Mouse (Mus musculus) A20 (cell line): Measurements from ENCODE around the gene Plxna1.
A peak's percentile ranks its signal among the peaks of the same experiment; 100 is the strongest.

Experiments used
- DNase-seq: peaks from one replicate; pipeline ENCODE4 v3.0.0-alpha.2; 2011; ENCODE audit warnings: low read depth, low spot score

The Plxna1 gene

GRCm38 (mm10) chr6:89333964-89334702 lies 28.3 kb downstream of the Plxna1 start:
- DNase-seq, result no peak

- no peak for DNase-seq
Observed at GRCm38 (mm10) chr6:89330957-89331356, 31.5 kb downstream of the Plxna1 start.

GRCm38 (mm10) chr6:89328634-89329033 lies 33.8 kb downstream of the Plxna1 start:
- no peak for DNase-seq

- DNase-seq, result no peak
Observed at GRCm38 (mm10) chr6:89327746-89328491, 34.5 kb downstream of the Plxna1 start.

- no peak for DNase-seq
Observed at GRCm38 (mm10) chr6:89324842-89325241, 37.6 kb downstream of the Plxna1 start.

GRCm38 (mm10) chr6:89315263-89315662 lies 47.2 kb downstream of the Plxna1 start:
- no peak for DNase-seq

- DNase-seq, result no peak
Observed at GRCm38 (mm10) chr6:89311518-89311917, 50.9 kb downstream of the Plxna1 start.

GRCm38 (mm10) chr6:89310236-89310635 lies 52.2 kb downstream of the Plxna1 start:
- DNase-seq, result no peak

GRCm38 (mm10) chr6:89308213-89308973 lies 54.0 kb downstream of the Plxna1 start:
- DNase-seq, result no peak

GRCm38 (mm10) chr6:89304375-89305058 lies 57.9 kb downstream of the Plxna1 start:
- no peak for DNase-seq

- DNase-seq, result peak; percentile 13
Observed at GRCm38 (mm10) chr6:89299818-89300217, 62.6 kb downstream of the Plxna1 start.

GRCm38 (mm10) chr6:89296909-89297695 lies 65.3 kb downstream of the Plxna1 start:
- no peak for DNase-seq

GRCm38 (mm10) chr6:89296001-89296709 lies 66.3 kb downstream of the Plxna1 start:
- peak; percentile 48 for DNase-seq

- DNase-seq, result no peak
Observed at GRCm38 (mm10) chr6:89294621-89295020, 67.8 kb downstream of the Plxna1 start.

GRCm38 (mm10) chr6:89291494-89291893 lies 70.9 kb downstream of the Plxna1 start:
- DNase-seq, result no peak

GRCm38 (mm10) chr6:89288156-89288555 lies 74.3 kb downstream of the Plxna1 start:
- peak; percentile 89 for DNase-seq

GRCm38 (mm10) chr6:89286700-89287428 lies 75.6 kb downstream of the Plxna1 start:
- peak; percentile 61 for DNase-seq

- peak; percentile 52 for DNase-seq
Observed at GRCm38 (mm10) chr6:89286286-89286655, 76.1 kb downstream of the Plxna1 start.

- peak; percentile 61 for DNase-seq
Observed at GRCm38 (mm10) chr6:89285561-89286285, 76.7 kb downstream of the Plxna1 start.
